Mouse (Mus musculus): Measurements from ENCODE around the gene Prss33.

Gene Prss33

DNA sequence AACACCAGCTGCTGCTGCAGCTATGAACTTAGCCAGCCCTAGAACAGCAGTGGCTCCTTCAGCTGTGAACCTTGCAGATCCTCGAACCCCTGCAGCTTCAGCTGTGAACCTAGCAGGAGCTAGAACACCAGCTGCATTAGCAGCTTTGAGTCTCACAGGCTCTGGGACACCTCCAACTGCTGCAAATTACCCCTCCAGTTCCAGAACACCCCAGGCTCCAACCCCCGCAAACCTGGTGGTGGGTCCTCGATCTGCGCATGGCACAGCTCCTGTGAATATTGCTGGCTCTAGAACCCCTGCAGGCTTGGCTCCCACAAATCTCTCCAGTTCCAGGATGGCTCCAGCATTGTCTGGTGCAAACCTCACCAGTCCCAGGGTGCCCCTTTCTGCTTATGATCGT, 15.1 kb downstream of the Prss33 start:
- peaks cover 88% of the 10 kb centered on the region for H3K9me3 ChIP-seq (ENCODE audit: low read length)
- no peak for TF ChIP-seq NANOG (IDR thresholded peaks at IDR 0.05; ENCODE audit: borderline replicate concordance, low read length)
- TF ChIP-seq CTCF (conservative IDR thresholded peaks at IDR 0.05; ENCODE audit: low read length) = no peak
- TF ChIP-seq POU5F1 (IDR thresholded peaks at IDR 0.05; ENCODE audit: borderline replicate concordance, low read length) = no peak

DNA sequence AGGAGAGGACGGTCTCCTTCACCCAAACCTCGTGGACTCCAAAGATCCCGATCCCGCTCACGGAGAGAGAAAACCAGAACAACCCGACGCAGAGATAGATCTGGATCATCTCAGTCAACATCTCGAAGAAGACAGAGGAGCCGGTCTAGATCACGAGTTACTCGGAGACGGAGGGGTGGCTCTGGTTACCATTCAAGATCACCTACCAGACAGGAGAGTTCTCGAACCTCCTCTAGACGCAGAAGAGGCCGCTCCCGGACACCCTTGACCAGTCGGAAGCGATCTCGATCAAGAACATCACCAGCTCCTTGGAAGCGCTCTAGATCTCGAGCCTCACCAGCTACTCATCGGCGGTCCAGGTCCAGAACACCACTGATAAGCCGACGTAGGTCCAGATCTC, 16.6 kb downstream of the Prss33 start:
- Histone ChIP-seq H3K36me3 (ENCODE audit: insufficient read depth, low read length) (peaks cover 100% of the 10 kb centered on the region), H3K27me3 (ENCODE audit: insufficient read depth, low read length) (no peaks in the 10 kb centered on the region), H3K4me1 (replicated peaks; ENCODE audit: low read depth, low read length) (peaks cover 41% of the 10 kb centered on the region), H3K4me3 (replicated peaks; ENCODE audit: low read length) (no peak overlapping the region), H3K9me3 (ENCODE audit: low read length) (peaks cover 99% of the 10 kb centered on the region)
- TF ChIP-seq CTCF (conservative IDR thresholded peaks at IDR 0.05; ENCODE audit: low read length) = no peak
- no peak for TF ChIP-seq POU5F1 (IDR thresholded peaks at IDR 0.05; ENCODE audit: borderline replicate concordance, low read length)
- TF ChIP-seq NANOG (IDR thresholded peaks at IDR 0.05; ENCODE audit: borderline replicate concordance, low read length) = no peak

More for the DNA sequence above, 15.1 kb downstream of the Prss33 start:
- Histone ChIP-seq H3K4me3 (replicated peaks; ENCODE audit: low read length) (peak overlapping the region; percentile 39; the same call in 1 of the 2 replicates), H3K36me3 (ENCODE audit: insufficient read depth, low read length) (peaks cover 100% of the 10 kb centered on the region), H3K4me1 (replicated peaks; ENCODE audit: low read depth, low read length) (peaks cover 55% of the 10 kb centered on the region), H3K27me3 (ENCODE audit: insufficient read depth, low read length) (no peaks in the 10 kb centered on the region)

DNA sequence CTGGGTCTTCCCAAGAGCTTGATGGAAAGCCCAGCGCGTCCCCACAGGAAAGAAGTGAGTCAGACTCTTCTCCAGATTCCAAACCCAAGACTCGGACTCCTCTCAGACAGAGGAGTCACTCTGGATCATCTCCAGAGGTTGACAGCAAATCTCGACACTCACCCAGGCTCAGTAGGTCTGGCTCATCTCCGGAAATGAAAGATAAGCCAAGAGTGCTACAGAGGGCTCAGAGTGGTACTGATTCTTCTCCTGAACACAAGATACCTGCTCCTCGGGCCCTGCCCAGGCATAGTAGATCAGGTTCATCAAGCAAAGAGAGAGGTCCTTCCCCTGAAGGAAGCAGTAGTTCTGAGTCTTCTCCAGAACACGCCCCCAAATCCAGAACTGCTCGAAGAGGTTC, 17.3 kb downstream of the Prss33 start:
- Histone ChIP-seq H3K27me3 (ENCODE audit: insufficient read depth, low read length) (no peaks in the 10 kb centered on the region), H3K36me3 (ENCODE audit: insufficient read depth, low read length) (peaks cover 100% of the 10 kb centered on the region), H3K4me3 (replicated peaks; ENCODE audit: low read length) (0 out of 2 replicates have a peak overlapping the region, but pooled peaks have one; percentile 13), H3K4me1 (replicated peaks; ENCODE audit: low read depth, low read length) (peaks cover 34% of the 10 kb centered on the region), H3K9me3 (ENCODE audit: low read length) (peaks cover 100% of the 10 kb centered on the region)
- TF ChIP-seq CTCF (conservative IDR thresholded peaks at IDR 0.05; ENCODE audit: low read length) (no peak), NANOG (IDR thresholded peaks at IDR 0.05; ENCODE audit: borderline replicate concordance, low read length) (no peak), POU5F1 (IDR thresholded peaks at IDR 0.05; ENCODE audit: borderline replicate concordance, low read length) (no peak)

DNA sequence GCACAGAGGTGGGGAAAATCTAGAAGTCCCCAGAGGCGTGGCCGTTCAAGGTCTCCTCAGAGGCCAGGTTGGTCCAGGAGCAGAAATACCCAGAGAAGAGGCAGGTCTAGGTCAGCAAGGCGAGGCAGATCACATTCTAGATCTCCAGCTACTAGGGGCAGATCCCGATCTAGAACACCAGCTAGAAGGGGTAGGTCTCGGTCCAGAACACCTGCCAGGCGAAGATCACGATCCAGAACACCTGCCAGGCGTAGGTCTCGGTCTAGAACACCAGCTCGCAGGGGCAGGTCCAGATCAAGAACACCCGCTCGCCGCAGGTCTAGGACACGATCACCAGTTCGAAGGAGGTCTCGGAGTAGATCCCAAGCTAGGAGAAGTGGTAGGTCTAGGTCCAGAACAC, 20.2 kb downstream of the Prss33 start:
- peaks cover 100% of the 10 kb centered on the region for H3K36me3 ChIP-seq (ENCODE audit: insufficient read depth, low read length)
- H3K4me1 ChIP-seq (replicated peaks; ENCODE audit: low read depth, low read length) = peaks cover 5% of the 10 kb centered on the region; the same call in 1 of the 2 replicates
- H3K9me3 ChIP-seq (ENCODE audit: low read length) = peaks cover 92% of the 10 kb centered on the region
- TF ChIP-seq CTCF (conservative IDR thresholded peaks at IDR 0.05; ENCODE audit: low read length) = no peak
- TF ChIP-seq NANOG (IDR thresholded peaks at IDR 0.05; ENCODE audit: borderline replicate concordance, low read length) = no peak
- no peak for TF ChIP-seq POU5F1 (IDR thresholded peaks at IDR 0.05; ENCODE audit: borderline replicate concordance, low read length)
- no peaks in the 10 kb centered on the region for H3K27me3 ChIP-seq (ENCODE audit: insufficient read depth, low read length)
- H3K4me3 ChIP-seq (replicated peaks; ENCODE audit: low read length) = 0 out of 2 replicates have a peak overlapping the region, but pooled peaks have one; percentile 3

DNA sequence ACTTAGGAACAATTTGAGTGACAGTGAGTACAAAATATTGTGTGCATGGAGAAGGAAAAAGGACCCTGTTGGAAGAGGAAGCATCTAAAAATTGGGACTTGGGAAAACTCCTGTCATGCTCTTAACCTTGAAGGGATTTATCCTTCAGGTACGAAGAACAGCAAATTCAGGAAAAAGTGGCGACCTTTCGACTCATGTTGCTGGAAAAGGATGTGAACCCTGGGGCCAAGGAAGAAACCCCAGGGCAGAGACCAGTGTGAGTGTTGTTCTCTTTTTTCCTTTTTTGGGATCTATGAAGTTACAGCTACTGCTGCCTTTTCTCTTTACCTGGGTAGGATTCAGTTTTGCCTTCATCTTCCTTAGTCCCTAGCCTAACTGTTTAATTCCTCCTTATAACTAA, 27.9 kb downstream of the Prss33 start:
- H3K36me3 ChIP-seq (ENCODE audit: insufficient read depth, low read length) = peaks cover 75% of the 10 kb centered on the region
- TF ChIP-seq POU5F1 (IDR thresholded peaks at IDR 0.05; ENCODE audit: borderline replicate concordance, low read length) = no peak
- TF ChIP-seq NANOG (IDR thresholded peaks at IDR 0.05; ENCODE audit: borderline replicate concordance, low read length) = no peak
- TF ChIP-seq CTCF (conservative IDR thresholded peaks at IDR 0.05; ENCODE audit: low read length) = no peak
- H3K4me3 ChIP-seq (replicated peaks; ENCODE audit: low read length) = no peak overlapping the region
- peaks cover 37% of the 10 kb centered on the region for H3K9me3 ChIP-seq (ENCODE audit: low read length)
- H3K27me3 ChIP-seq (ENCODE audit: insufficient read depth, low read length) = no peaks in the 10 kb centered on the region
- peaks cover 39% of the 10 kb centered on the region for H3K4me1 ChIP-seq (replicated peaks; ENCODE audit: low read depth, low read length)

DNA sequence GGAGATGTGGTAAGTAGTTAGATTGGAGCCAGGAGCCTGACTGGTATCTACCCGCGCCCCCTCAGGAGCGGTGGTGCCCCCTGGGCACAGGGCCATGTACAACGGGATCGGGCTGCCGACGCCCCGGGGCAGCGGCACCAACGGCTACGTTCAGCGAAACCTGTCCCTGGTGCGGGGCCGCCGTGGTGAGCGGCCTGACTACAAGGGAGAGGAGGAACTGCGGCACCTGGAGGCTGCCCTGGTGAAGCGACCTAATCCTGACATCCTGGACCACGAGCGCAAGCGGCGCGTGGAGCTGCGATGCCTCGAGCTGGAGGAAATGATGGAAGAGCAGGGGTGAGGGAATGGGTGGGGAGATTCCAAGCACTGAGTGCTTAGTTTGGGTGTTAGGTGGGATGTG, 29.0 kb downstream of the Prss33 start:
- peaks cover 39% of the 10 kb centered on the region for H3K4me1 ChIP-seq (replicated peaks; ENCODE audit: low read depth, low read length)
- no peaks in the 10 kb centered on the region for H3K27me3 ChIP-seq (ENCODE audit: insufficient read depth, low read length)
- TF ChIP-seq NANOG (IDR thresholded peaks at IDR 0.05; ENCODE audit: borderline replicate concordance, low read length) = no peak
- no peak for TF ChIP-seq CTCF (conservative IDR thresholded peaks at IDR 0.05; ENCODE audit: low read length)
- TF ChIP-seq POU5F1 (IDR thresholded peaks at IDR 0.05; ENCODE audit: borderline replicate concordance, low read length) = no peak
- peaks cover 28% of the 10 kb centered on the region for H3K9me3 ChIP-seq (ENCODE audit: low read length)
- peak overlapping the region; percentile 98 for H3K4me3 ChIP-seq (replicated peaks; ENCODE audit: low read length)
- peaks cover 65% of the 10 kb centered on the region for H3K36me3 ChIP-seq (ENCODE audit: insufficient read depth, low read length)

DNA sequence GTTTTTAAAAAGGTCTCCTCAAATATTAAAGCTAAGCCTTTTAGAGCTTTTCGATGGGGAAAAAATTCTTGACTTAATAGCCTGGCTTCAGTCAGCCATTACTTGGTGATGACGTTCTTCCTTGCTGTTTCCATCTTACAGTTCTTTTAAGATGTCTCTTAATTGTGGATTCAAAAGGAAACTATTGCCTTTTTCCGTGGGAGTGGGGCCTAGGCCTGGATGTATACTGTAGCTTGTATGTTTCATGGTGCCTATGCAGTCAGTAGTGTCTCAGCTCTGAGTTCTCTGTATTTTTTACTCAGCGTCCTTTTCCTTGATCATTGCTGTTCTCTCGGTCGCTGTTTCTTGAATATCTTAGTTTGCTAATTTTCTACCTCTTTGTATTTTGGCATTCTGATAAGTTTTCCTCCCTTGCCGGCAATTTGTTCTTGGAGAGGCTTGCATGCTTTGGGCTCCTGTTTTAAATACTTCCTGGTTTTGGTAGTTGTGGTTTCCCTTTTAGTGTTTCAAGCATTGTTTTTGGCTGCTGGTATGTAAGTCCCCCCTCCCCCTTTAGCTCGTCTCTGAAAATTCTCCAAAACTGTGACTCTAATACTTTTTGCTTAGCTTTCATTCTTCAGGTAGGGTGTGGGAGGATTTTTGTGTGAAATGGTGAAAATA, 31.3 kb downstream of the Prss33 start:
- peak overlapping the region; percentile 98 for H3K4me3 ChIP-seq (replicated peaks; ENCODE audit: low read length)
- peaks cover 42% of the 10 kb centered on the region for H3K36me3 ChIP-seq (ENCODE audit: insufficient read depth, low read length)
- H3K27me3 ChIP-seq (ENCODE audit: insufficient read depth, low read length) = no peaks in the 10 kb centered on the region
- peaks cover 11% of the 10 kb centered on the region; the same call in 1 of the 2 replicates for H3K9me3 ChIP-seq (ENCODE audit: low read length)
- TF ChIP-seq POU5F1 (IDR thresholded peaks at IDR 0.05; ENCODE audit: borderline replicate concordance, low read length) (no peak), CTCF (conservative IDR thresholded peaks at IDR 0.05; ENCODE audit: low read length) (no peak), NANOG (IDR thresholded peaks at IDR 0.05; ENCODE audit: borderline replicate concordance, low read length) (no peak)
- peaks cover 46% of the 10 kb centered on the region for H3K4me1 ChIP-seq (replicated peaks; ENCODE audit: low read depth, low read length)

DNA sequence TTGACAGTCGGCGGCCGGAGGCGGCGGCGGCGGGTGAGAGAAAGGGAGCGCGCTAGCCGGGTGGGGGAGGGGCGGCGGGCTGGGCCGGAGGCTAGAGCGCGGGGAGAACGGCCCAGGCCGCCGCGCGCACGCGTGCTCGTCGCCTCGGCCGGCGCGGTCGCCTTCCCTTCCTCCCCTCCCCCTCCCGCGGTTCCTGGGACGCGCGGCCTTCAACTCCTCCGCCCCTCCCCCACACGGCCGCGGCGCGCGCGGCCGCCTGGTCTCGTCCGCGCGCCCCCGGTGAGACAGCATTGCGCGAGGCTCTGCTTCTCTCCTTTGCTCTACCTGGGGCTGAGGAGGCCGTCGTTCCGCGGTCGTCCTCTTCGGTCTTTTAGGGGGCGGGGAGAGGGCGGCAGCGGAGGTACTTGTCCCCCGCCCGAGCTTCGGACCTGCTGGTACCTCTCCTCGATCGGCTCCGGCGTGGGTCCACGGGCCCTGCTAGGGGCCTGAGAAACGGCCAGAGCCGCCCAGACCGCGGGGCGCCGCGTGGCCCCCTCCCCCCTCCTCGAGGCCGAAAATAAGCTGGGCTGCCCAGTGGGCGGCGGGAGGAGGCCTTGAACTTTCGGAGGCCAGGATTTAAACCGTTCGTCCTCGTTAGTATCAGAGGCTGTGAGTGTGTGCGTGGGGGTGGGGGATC, 32.4 kb downstream of the Prss33 start:
- TF ChIP-seq POU5F1 (IDR thresholded peaks at IDR 0.05; ENCODE audit: borderline replicate concordance, low read length) = no peak
- no peak for TF ChIP-seq NANOG (IDR thresholded peaks at IDR 0.05; ENCODE audit: borderline replicate concordance, low read length)
- TF ChIP-seq CTCF (conservative IDR thresholded peaks at IDR 0.05; ENCODE audit: low read length) = no peak
- Histone ChIP-seq H3K36me3 (ENCODE audit: insufficient read depth, low read length) (peaks cover 31% of the 10 kb centered on the region), H3K27me3 (ENCODE audit: insufficient read depth, low read length) (no peaks in the 10 kb centered on the region), H3K4me3 (replicated peaks; ENCODE audit: low read length) (peak overlapping the region; percentile 98), H3K4me1 (replicated peaks; ENCODE audit: low read depth, low read length) (peaks cover 46% of the 10 kb centered on the region), H3K9me3 (ENCODE audit: low read length) (peaks cover 11% of the 10 kb centered on the region; the same call in 1 of the 2 replicates)

Measured in E14TG2a.4 (cell line).